Mouse (Mus musculus) lung, adult 2 months (tissue): ENCODE measurements at regions not wholly inside any gene's neighbourhood (a gene's known extent, or its start where the extent isn't known, plus 50 kb on each side); places are given as distances from the start of the nearest gene placed in this dataset.

Experiments used
- DNase-seq: peaks from one replicate; pipeline ENCODE4 v3.0.0; 2022
- H3K4me1 ChIP-seq: fragments of 200-500 bp; 2 replicates; pipeline ENCODE4 v1.6.1; 2011; ENCODE audit warnings: low read length; ENCODE audit not compliant: control insufficient read depth, insufficient read depth
- H3K4me3 ChIP-seq: fragments of 200-500 bp; replicated peaks from 2 replicates; pipeline ENCODE3; 2011; ENCODE audit warnings: low read depth, mild to moderate bottlenecking, control low read depth, low read length; ENCODE audit errors: extremely low read depth
- CTCF ChIP-seq: fragments of 200-500 bp; IDR thresholded peaks from 2 replicates; pipeline ENCODE4 v1.5.1; 2011; ENCODE audit warnings: mild to moderate bottlenecking, low read length, control low read depth; ENCODE audit not compliant: insufficient read depth
- POLR2A ChIP-seq: fragments of 200-500 bp; IDR thresholded peaks from 2 replicates; pipeline ENCODE4 v1.6.1; 2011; ENCODE audit warnings: low read depth, mild to moderate bottlenecking, control low read depth, low read length, borderline replicate concordance; ENCODE audit errors: extremely low read depth
- WGBS: fragments of 180-500 bp; shearing (Covaris S2); methylation state at CpG from one replicate; pipeline ENCODE4 v1.1.7; 2018; 5-methylcytosine and 5-hydroxymethylcytosine counted together

DNA sequence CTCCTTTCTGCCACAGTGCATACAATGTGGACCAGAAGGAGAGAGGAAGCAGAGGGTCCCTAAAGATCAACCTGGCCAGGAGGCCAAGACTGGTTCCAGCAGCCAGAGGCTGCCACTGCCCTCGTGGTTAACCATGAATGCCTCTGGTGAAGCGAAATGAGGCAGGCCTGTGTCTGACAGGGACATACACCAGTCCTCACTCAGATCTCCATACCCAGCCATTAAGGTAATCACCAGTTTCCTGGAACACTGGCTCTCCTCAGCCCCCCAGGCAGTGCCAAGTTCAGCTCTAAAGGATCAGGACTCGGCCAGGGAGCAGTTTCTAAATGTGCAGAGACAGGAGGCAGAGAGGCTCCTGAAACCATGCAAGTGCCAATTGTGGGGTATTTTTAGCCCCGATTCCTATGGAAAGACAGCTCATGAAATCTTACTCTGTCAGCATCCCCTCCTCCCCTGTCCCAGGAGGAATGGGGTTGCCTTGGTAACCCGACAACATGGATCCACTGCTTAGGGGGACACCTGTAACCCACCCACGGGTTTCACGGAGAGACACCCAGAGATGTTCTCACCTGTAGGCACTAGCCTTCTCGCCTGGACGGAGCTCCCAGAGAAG, 103.6 kb downstream of the Ier5 start:
- no peak for TF ChIP-seq POLR2A
- no peak for TF ChIP-seq CTCF
- H3K4me1 ChIP-seq = no peaks in the 10 kb centered on the region
- 75% methylated on average over 9 of the region's 9 CpGs for WGBS
- DNase-seq = no peak
- H3K4me3 ChIP-seq = no peak overlapping the region

GRCm38 (mm10) chr1:154993927-154994856, 105.2 kb downstream of the Ier5 start:
- 81% methylated on average over 21 of the region's 21 CpGs for WGBS
- H3K4me3 ChIP-seq = no peak overlapping the region
- no peak for DNase-seq

DNA sequence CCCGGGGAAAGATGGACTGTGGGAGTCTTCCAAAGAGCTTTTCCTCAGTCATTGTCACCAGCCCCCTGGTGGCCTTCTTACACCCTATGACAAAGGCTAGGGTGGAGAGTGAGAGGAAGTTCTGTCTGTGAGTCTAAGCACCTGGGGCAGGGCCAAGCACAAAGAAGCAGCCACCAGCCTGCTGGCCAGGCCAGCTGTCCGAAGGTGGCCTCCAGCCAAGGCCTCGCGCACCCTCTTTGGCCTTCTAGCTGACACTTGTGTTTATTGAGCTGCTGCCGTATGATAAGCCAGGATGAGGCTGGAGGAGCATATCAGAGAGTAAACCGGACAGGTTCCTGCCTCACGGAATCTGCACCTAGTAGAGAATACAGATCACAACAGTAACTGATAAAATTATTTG, 99.0 kb upstream of the Cacna1e start:
- Histone ChIP-seq H3K4me3 (no peak overlapping the region), H3K4me1 (no peaks in the 10 kb centered on the region)
- WGBS = 40% methylated on average over 7 of the region's 7 CpGs
- no peak for DNase-seq
- TF ChIP-seq CTCF (no peak), POLR2A (no peak)

More at GRCm38 (mm10) chr1:154993927-154994856, 105.2 kb downstream of the Ier5 start:
- TF ChIP-seq POLR2A (no peak), CTCF (no peak)
- H3K4me1 ChIP-seq = no peaks in the 10 kb centered on the region

- Histone ChIP-seq H3K4me1 (no peaks in the 10 kb centered on the region), H3K4me3 (no peak overlapping the region)
- WGBS = 88% methylated on average over 9 of the region's 9 CpGs
- TF ChIP-seq CTCF (no peak), POLR2A (no peak)
- DNase-seq = no peak
These were observed 98.5 kb upstream of the Cacna1e start for GRCm38 (mm10) chr1:154982836-154983235.

DNA sequence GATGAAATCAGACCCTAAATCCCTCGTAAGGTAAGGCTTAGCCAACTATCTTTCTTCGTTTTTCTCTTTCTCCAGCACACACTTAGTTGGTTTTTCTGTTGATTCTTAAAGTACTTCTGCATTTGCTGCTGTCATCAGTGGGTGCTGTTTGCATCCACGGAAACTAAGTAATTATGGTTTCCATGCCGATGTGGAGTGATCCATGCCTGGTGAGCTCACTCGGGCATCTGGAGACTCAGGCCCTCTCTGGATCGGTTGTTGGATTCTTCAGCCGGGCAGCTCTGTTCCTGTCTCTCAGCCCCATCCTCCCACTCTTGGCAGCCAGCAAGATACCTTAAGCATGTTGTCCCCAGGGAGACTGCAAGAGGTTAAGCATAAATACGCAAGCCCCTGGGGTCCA, 97.4 kb upstream of the Cacna1e start:
- no peaks in the 10 kb centered on the region for H3K4me1 ChIP-seq
- WGBS = 81% methylated on average over 8 of the region's 8 CpGs
- no peak for DNase-seq
- TF ChIP-seq POLR2A (no peak), CTCF (no peak)
- no peak overlapping the region for H3K4me3 ChIP-seq

DNA sequence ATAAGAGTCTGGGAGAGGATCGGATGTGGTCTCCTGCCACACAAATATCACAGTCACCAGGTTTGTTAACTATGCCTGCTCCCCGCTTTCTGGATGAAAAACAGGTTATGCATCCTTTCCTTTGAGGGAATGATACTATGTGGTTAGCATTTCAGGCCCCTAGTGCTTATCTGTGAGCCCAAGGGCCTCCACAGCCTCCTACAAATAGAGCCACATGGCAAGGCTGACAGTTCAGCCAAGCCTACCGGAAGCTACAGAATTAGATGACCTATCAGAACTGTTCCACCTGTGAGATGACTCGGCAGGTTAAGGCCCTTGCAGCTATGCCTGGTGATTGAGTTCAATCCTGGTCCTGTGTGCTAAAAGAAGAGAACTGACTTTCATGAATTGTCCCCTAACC, 91.4 kb upstream of the Cacna1e start:
- DNase-seq = no peak
- H3K4me1 ChIP-seq = no peaks in the 10 kb centered on the region
- H3K4me3 ChIP-seq = no peak overlapping the region
- TF ChIP-seq POLR2A (no peak), CTCF (no peak)
- 78% methylated on average over 4 of the region's 4 CpGs for WGBS

DNA sequence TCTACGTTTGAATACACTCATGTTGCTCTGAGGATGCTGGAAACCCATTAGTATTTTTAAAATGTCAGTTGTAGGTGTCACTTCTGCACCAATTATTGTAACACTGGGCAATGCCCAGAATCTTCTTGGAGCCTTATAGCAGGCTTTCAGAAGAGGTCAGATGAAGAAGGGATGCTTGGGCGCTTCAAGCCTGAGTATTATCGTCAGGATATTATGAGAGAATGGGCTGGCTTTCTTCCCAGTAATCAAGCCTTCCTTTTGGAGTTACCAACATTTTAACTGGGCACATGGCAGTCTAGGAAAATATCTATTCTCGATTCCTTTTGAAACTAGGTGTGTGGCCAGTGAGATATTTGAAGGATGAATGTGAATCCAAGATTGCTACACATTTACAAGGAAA, 77.0 kb upstream of the Cacna1e start:
- DNase-seq = no peak
- no peak overlapping the region for H3K4me3 ChIP-seq
- 68% methylated on average over 4 of the region's 4 CpGs for WGBS
- no peak for TF ChIP-seq POLR2A
- no peak for TF ChIP-seq CTCF
- no peaks in the 10 kb centered on the region for H3K4me1 ChIP-seq

- DNase-seq = no peak
- H3K4me3 ChIP-seq = no peak overlapping the region
- H3K4me1 ChIP-seq = no peaks in the 10 kb centered on the region
- TF ChIP-seq POLR2A = no peak
- no peak for TF ChIP-seq CTCF
- 65% methylated on average over 5 of the region's 5 CpGs for WGBS
These were observed 72.3 kb upstream of the Cacna1e start for GRCm38 (mm10) chr1:154956625-154957031.

GRCm38 (mm10) chr1:154952679-154953078, 68.4 kb upstream of the Cacna1e start:
- no peak for TF ChIP-seq POLR2A
- DNase-seq = no peak
- WGBS = 70% methylated on average over 2 of the region's 2 CpGs

More at GRCm38 (mm10) chr1:154952679-154953078, 68.4 kb upstream of the Cacna1e start:
- Histone ChIP-seq H3K4me3 (no peak overlapping the region), H3K4me1 (no peaks in the 10 kb centered on the region)
